Mouse (Mus musculus) liver, embryonic 14.5 days (tissue): ENCODE results near the gene Gm42674. TPM values are rescaled to one million over a fixed set of nuclear protein-coding genes. Genes with fewer than 3 reads are reported as not detected.

Experiments
- ATAC-seq: fragments of 200-750 bp; cut with Nextera tagmentation; 2 replicates; pipeline ENCODE4 v1.8.0; 2017; ENCODE audit warnings: moderate number of reproducible peaks, mild to moderate bottlenecking, moderate library complexity; ENCODE audit not compliant: insufficient read depth
- DNase-seq, 3 experiments: peaks; one replicate each; pipeline ENCODE4 v3.0.0-alpha.2; 2012 to 2013; ENCODE audit warnings: low read depth in 3 of 3, low spot score in 3 of 3
- H3K27ac ChIP-seq: fragments of 300-500 bp; sonication (generic); 2 replicates; pipeline ENCODE4 v1.5.1; 2014; ENCODE audit warnings: moderate library complexity, mild to moderate bottlenecking, control low read depth, inconsistent platforms
- H3K27me3 ChIP-seq: fragments of 300-500 bp; sonication (generic); 2 replicates; pipeline ENCODE4 v1.6.1; 2014; ENCODE audit warnings: mild to moderate bottlenecking, low read length, moderate library complexity; ENCODE audit not compliant: control insufficient read depth, insufficient read depth
- H3K36me3 ChIP-seq: fragments of 300-500 bp; sonication (generic); replicated peaks from 2 replicates; pipeline ENCODE4 v1.6.1; 2014; ENCODE audit warnings: low read depth; ENCODE audit not compliant: control insufficient read depth, insufficient read depth
- H3K4me1 ChIP-seq, 2 experiments: fragments of 200-500 bp in 1 of 2; fragments of 300-500 bp in 1 of 2; sonication (generic) in 1 of 2; replicated peaks; 2 replicates each; pipeline ENCODE4 v1.6.1; 2012 to 2014; ENCODE audit warnings: antibody characterized with exemption in 1 of 2, inconsistent platforms in 1 of 2, low read length in 1 of 2; ENCODE audit not compliant: control insufficient read depth in 2 of 2, insufficient read depth in 2 of 2
- H3K4me2 ChIP-seq: fragments of 300-500 bp; sonication (generic); 2 replicates; pipeline ENCODE4 v1.6.1; 2014; ENCODE audit warnings: low read depth, mild to moderate bottlenecking, control low read depth, moderate library complexity
- H3K4me3 ChIP-seq, 2 experiments: fragments of 200-500 bp in 1 of 2; fragments of 300-500 bp in 1 of 2; sonication (generic) in 1 of 2; 2 replicates each; pipeline ENCODE4 v1.5.1; 2012 to 2014; ENCODE audit warnings: low read depth in 2 of 2, low read length in 2 of 2, mild to moderate bottlenecking in 2 of 2, control low read depth in 1 of 2, inconsistent platforms in 1 of 2, moderate library complexity in 1 of 2; ENCODE audit not compliant: insufficient read depth in 1 of 2
- H3K9ac ChIP-seq: fragments of 300-500 bp; sonication (generic); replicated peaks from 2 replicates; pipeline ENCODE4 v1.6.1; 2014; ENCODE audit warnings: mild to moderate bottlenecking, control low read depth, moderate library complexity
- H3K9me3 ChIP-seq: fragments of 300-500 bp; sonication (generic); 2 replicates; pipeline ENCODE4 v1.6.1; 2016; ENCODE audit warnings: low read length, mixed read lengths; ENCODE audit not compliant: control insufficient read depth
- CTCF ChIP-seq: IDR thresholded peaks from 2 replicates; pipeline ENCODE4 v1.5.1; 2016; ENCODE audit warnings: antibody characterized with exemption, low read depth, control low read depth
- EP300 ChIP-seq: IDR thresholded peaks from 2 replicates; pipeline ENCODE4 v1.6.1; 2016; ENCODE audit warnings: antibody characterized with exemption, low read depth
- WGBS: fragments of 180-500 bp; shearing (Covaris S2); extraction: QIAGEN DNeasy Blood & Tissue Kit; methylation state at CpG from one replicate; pipeline ENCODE4 v1.1.7; 2014; ENCODE audit not compliant: insufficient replicate concordance; 5-methylcytosine and 5-hydroxymethylcytosine counted together
- polyA plus RNA-seq, 2 experiments: library from polyadenylated mRNA; depleted of rRNA in 1 of 2; stranded (reverse) in 1 of 2; unstranded in 1 of 2; fragments of >200 nt; fragmentation: Nextera tagmentation in 1 of 2; extraction: Ambion mirVana in 1 of 2; gene quantifications; 2 replicates each; pipeline versions ENCODE4 v1.2.1 to v1.2.3; 2012 to 2014

Gm42674 gene
- polyA plus RNA-seq (2012; rRNA removed) (not detected in 2 replicates), polyA plus RNA-seq (2014; fragmentation: Nextera tagmentation; extraction: Ambion mirVana) (not detected in 2 replicates)

DNA sequence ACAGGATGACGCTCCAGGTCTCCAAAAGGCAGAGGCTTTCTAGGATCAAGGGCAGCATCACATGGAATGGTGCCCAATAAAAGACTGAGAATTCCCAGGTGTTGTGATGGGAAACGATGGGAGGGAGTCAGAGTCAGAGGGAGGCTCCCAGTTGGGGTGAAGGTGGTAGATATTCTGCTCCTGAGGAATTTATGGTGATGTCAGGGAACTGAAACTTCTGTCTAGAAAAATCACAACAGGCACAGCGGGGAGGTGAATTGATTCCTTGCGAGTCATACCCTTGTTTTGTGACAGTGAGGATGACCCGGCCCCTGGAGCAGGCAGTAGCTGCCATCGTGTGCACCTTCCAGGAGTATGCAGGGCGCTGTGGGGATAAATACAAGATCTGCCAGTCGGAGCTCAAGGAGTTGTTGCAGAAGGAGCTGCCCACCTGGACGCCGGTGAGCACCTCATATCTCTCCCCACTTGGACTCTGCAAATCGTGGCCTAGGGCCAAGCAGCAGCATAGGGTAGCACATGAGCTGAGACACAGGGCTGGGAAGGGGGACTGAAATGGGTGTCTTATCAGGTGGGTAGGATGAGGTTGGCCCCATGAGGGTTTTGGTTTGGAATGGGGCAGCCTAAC, at the start of gene Gm42674:
Gm42674 (plus strand) TSS at position 419 of the 625 bp plus-strand sequence.
- Histone ChIP-seq H3K9ac (no peak within 1 kb of the TSS), H3K4me3 (no peak within 1 kb of the TSS), H3K36me3 (no peaks in the 10 kb centered on the region), H3K4me2 (no peak within 1 kb of the TSS), H3K4me1 (peaks cover 0 to 3% of the 10 kb centered on the region in 2 experiments; a peak in 1 of 4 replicates), H3K27ac (no peak within 1 kb of the TSS), H3K27me3 (no peaks in the 10 kb centered on the region), H3K9me3 (no peaks in the 10 kb centered on the region)
- WGBS, result 68% methylated on average over 11 of the region's 11 CpGs
- no peak for DNase-seq
- no peak for ATAC-seq
- no peak for TF ChIP-seq EP300
- no peak for TF ChIP-seq CTCF

GRCm38 (mm10) chr3:90552231-90552630, 49.5 kb upstream of the Gm42674 start:
- Histone ChIP-seq H3K9me3 (no peaks in the 10 kb centered on the region), H3K4me3 (no peak overlapping the region), H3K9ac (no peak overlapping the region), H3K27me3 (no peaks in the 10 kb centered on the region), H3K4me1 (no peaks in the 10 kb centered on the region), H3K4me2 (no peak overlapping the region), H3K36me3 (no peaks in the 10 kb centered on the region), H3K27ac (no peak overlapping the region)
- no peak for ATAC-seq
- WGBS, result 43% methylated on average over 2 of the region's 2 CpGs
- TF ChIP-seq CTCF, result no peak
- no peak for TF ChIP-seq EP300
- DNase-seq, result no peak

- Histone ChIP-seq H3K36me3 (no peaks in the 10 kb centered on the region), H3K4me3 (no peak overlapping the region), H3K27ac (no peak overlapping the region), H3K9ac (no peak overlapping the region), H3K9me3 (no peaks in the 10 kb centered on the region), H3K4me1 (no peaks in the 10 kb centered on the region), H3K27me3 (no peaks in the 10 kb centered on the region), H3K4me2 (no peak overlapping the region)
- TF ChIP-seq EP300 (no peak), CTCF (no peak)
- DNase-seq, result no peak
- no peak for ATAC-seq
- 53% methylated on average over 5 of the region's 5 CpGs for WGBS
Observed at GRCm38 (mm10) chr3:90555954-90556353, 45.8 kb upstream of the Gm42674 start.

GRCm38 (mm10) chr3:90560008-90560628, 41.6 kb upstream of the Gm42674 start, which contains the start of gene S100a3:
Gene S100a3, plus strand, starts transcription at chr3:90560578.
- Histone ChIP-seq H3K27me3 (no peaks in the 10 kb centered on the region), H3K4me3 (no peak within 1 kb of the TSS), H3K9ac (no peak within 1 kb of the TSS), H3K36me3 (no peaks in the 10 kb centered on the region), H3K4me2 (no peak within 1 kb of the TSS), H3K9me3 (no peaks in the 10 kb centered on the region), H3K4me1 (no peaks in the 10 kb centered on the region), H3K27ac (no peak within 1 kb of the TSS)
- 59% methylated on average over 6 of the region's 6 CpGs for WGBS
- DNase-seq (no peak), ATAC-seq (no peak)
- TF ChIP-seq CTCF (no peak), EP300 (no peak)

- Histone ChIP-seq H3K9me3 (no peaks in the 10 kb centered on the region), H3K36me3 (no peaks in the 10 kb centered on the region), H3K27me3 (no peaks in the 10 kb centered on the region), H3K4me3 (no peak overlapping the region), H3K4me2 (no peak overlapping the region), H3K27ac (no peak overlapping the region), H3K9ac (no peak overlapping the region), H3K4me1 (no peaks in the 10 kb centered on the region)
- DNase-seq (no peak), ATAC-seq (no peak)
- TF ChIP-seq EP300 (no peak), CTCF (no peak)
- 67% methylated on average over 5 of the region's 5 CpGs for WGBS
Observed at GRCm38 (mm10) chr3:90574691-90575090, 27.0 kb upstream of the Gm42674 start.
